Mouse (Mus musculus): ENCODE measurements around the gene Kcnj9. TPM values are rescaled to one million over a fixed set of nuclear protein-coding genes. Genes with fewer than 3 reads are reported as not detected.

Kcnj9 gene
- polyA plus RNA-seq, 1 experiment from 2014 or later, result not detected

DNA sequence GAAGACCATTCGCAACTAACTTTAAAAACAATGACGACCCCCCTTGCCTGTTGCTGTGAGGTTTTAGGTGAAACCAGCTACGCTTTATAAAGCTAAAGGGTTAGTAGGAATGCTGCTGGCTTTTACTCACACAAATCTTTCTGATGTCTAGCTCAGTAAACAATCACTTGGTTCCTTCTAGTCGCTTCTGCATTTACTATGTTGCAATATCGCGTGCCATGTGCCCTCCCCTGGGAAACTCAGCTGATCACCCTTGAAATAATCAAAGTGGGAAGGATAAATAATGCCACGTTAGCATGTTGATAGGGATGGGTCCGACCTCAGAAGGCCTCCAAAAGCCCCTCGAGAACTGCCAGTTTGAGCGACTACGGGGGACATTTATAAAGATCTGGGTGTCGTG lies 18.3 kb upstream of the Kcnj9 start:
- Histone ChIP-seq H3K4me3 (no peak overlapping the region), H3K4me1 (peaks cover 16% of the 10 kb centered on the region), H3K27me3 (ENCODE audit: insufficient read depth, poor library complexity, severe bottlenecking) (peaks cover 78% of the 10 kb centered on the region), H3K27ac (no peak overlapping the region), H3K36me3 (no peaks in the 10 kb centered on the region), H3K9me3 (no peaks in the 10 kb centered on the region)
- 84% methylated on average over 12 of the region's 12 CpGs for WGBS
- DNase-seq (ENCODE audit: low spot score), result no peak

DNA sequence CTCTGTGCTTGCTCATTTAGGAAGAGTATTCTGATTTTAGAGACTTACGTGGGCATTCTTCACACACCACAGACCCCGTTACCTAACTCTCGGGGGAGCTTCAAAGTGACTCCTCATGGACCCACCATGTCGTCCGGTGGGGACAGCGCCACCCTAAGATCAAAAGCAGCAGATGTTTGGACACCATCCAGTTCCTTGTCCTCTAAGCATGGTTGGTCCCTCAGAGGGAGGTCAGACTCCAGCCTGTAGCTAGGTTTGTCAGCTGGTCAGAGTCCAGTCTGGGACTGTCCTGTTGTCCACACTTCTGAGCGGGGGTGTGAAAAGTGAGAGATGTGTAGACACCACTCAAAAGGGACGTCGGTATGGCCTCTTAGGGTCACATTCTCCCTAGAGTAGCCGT lies 17.6 kb upstream of the Kcnj9 start:
- peaks cover 16% of the 10 kb centered on the region for H3K4me1 ChIP-seq
- H3K4me3 ChIP-seq, result no peak overlapping the region
- no peaks in the 10 kb centered on the region for H3K36me3 ChIP-seq
- H3K27ac ChIP-seq, result no peak overlapping the region
- 73% methylated on average over 10 of the region's 10 CpGs for whole genome bisulfite sequencing
- DNase-seq (ENCODE audit: low spot score), result no peak
- peaks cover 79% of the 10 kb centered on the region for H3K27me3 ChIP-seq (ENCODE audit: insufficient read depth, poor library complexity, severe bottlenecking)
- no peaks in the 10 kb centered on the region for H3K9me3 ChIP-seq

GRCm38 (mm10) chr1:172344820-172345219 lies 15.7 kb upstream of the Kcnj9 start:
- DNase-seq (ENCODE audit: low spot score), result no peak
- peaks cover 79% of the 10 kb centered on the region for H3K27me3 ChIP-seq (ENCODE audit: insufficient read depth, poor library complexity, severe bottlenecking)

DNA sequence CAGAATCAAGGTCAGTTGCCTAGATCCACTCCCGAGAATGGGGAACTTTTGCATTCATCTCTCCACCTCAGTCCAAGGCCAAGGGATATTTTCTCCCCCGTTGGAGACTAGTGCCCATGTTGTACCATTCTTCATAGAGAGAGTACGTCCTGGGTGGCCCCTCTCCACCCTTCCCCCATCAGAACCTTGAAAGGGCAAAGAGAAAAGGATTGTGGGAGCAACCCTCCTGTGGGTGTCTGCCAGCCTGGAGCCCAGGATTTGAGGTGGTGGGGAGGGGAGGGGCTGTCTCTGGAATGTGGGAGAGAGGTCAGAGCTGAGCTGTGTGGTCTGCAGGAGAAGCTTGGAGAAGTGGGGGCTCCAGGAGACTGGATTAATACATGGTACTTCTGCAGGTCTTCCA lies 14.8 kb upstream of the Kcnj9 start:
- H3K9me3 ChIP-seq, result no peaks in the 10 kb centered on the region
- H3K27me3 ChIP-seq (ENCODE audit: insufficient read depth, poor library complexity, severe bottlenecking), result peaks cover 79% of the 10 kb centered on the region
- H3K36me3 ChIP-seq, result no peaks in the 10 kb centered on the region
- DNase-seq (ENCODE audit: low spot score), result no peak
- WGBS, result 48% methylated on average over 3 of the region's 3 CpGs
- H3K4me3 ChIP-seq, result no peak overlapping the region
- no peak overlapping the region for H3K27ac ChIP-seq
- H3K4me1 ChIP-seq, result peaks cover 14% of the 10 kb centered on the region

More at GRCm38 (mm10) chr1:172344820-172345219, 15.7 kb upstream of the Kcnj9 start:
- no peaks in the 10 kb centered on the region for H3K9me3 ChIP-seq
- WGBS, result 77% methylated on average over 7 of the region's 7 CpGs
- no peak overlapping the region for H3K27ac ChIP-seq
- peaks cover 17% of the 10 kb centered on the region for H3K4me1 ChIP-seq
- H3K4me3 ChIP-seq, result no peak overlapping the region
- H3K36me3 ChIP-seq, result no peaks in the 10 kb centered on the region

DNA sequence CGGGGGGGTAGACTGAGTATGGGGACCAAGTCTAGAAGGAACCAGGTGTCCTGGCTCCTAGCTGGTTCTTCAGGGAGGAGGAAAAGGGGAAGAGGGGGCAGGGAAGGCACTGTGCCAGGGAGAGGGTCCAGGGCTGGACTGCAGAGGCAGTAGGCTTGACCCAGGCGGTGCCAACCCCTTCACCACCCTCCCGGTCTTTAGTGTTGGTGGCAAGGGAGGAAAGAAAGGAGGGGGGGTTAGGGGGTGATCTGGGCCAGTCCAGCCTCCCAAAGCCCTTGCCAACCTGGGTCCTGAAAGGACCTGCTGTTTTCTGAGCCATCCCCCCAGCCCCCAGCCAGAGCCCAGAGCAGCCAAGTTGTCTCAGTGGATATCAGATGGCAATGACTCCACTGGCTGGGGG lies 13.6 kb upstream of the Kcnj9 start:
- Histone ChIP-seq H3K4me1 (peaks cover 14% of the 10 kb centered on the region), H3K27me3 (ENCODE audit: insufficient read depth, poor library complexity, severe bottlenecking) (peaks cover 81% of the 10 kb centered on the region), H3K27ac (no peak overlapping the region), H3K4me3 (no peak overlapping the region), H3K36me3 (no peaks in the 10 kb centered on the region), H3K9me3 (no peaks in the 10 kb centered on the region)
- 92% methylated on average over 3 of the region's 3 CpGs for WGBS
- no peak for DNase-seq (ENCODE audit: low spot score)

- Histone ChIP-seq H3K27ac (0 out of 2 replicates have a peak overlapping the region, but pooled peaks have one; percentile 36), H3K4me1 (peaks cover 14% of the 10 kb centered on the region), H3K36me3 (no peaks in the 10 kb centered on the region), H3K9me3 (no peaks in the 10 kb centered on the region), H3K27me3 (ENCODE audit: insufficient read depth, poor library complexity, severe bottlenecking) (peaks cover 77% of the 10 kb centered on the region), H3K4me3 (peak overlapping the region; percentile 63)
- WGBS, result 10% methylated on average over 10 of the region's 10 CpGs
- DNase-seq (ENCODE audit: low spot score), result no peak
Observed at GRCm38 (mm10) chr1:172341386-172341785, 12.3 kb upstream of the Kcnj9 start.

- no peaks in the 10 kb centered on the region for H3K36me3 ChIP-seq
- peaks cover 14% of the 10 kb centered on the region for H3K4me1 ChIP-seq
- H3K27ac ChIP-seq, result peak within 1 kb of the TSS; percentile 36; the same call in 1 of the 2 replicates
- no peaks in the 10 kb centered on the region for H3K9me3 ChIP-seq
- H3K27me3 ChIP-seq (ENCODE audit: insufficient read depth, poor library complexity, severe bottlenecking), result peaks cover 78% of the 10 kb centered on the region
- DNase-seq (ENCODE audit: low spot score), result peak; percentile 92
- WGBS, result 3% methylated on average over 38 of the region's 38 CpGs
- peak within 1 kb of the TSS; percentile 63 for H3K4me3 ChIP-seq
Observed at GRCm38 (mm10) chr1:172340729-172341321, 11.7 kb upstream of the Kcnj9 start, which contains the start of gene Kcnj10. Gene Kcnj10, plus strand, starts transcription at chr1:172341210.

GRCm38 (mm10) chr1:172337411-172338185 lies 8.5 kb upstream of the Kcnj9 start:
- no peak overlapping the region for H3K27ac ChIP-seq
- no peak overlapping the region for H3K4me3 ChIP-seq
- 40% methylated on average over 2 of the region's 2 CpGs for WGBS
- no peaks in the 10 kb centered on the region for H3K36me3 ChIP-seq
- H3K27me3 ChIP-seq (ENCODE audit: insufficient read depth, poor library complexity, severe bottlenecking), result peaks cover 86% of the 10 kb centered on the region
- DNase-seq (ENCODE audit: low spot score), result no peak
- H3K9me3 ChIP-seq, result no peaks in the 10 kb centered on the region
- H3K4me1 ChIP-seq, result peaks cover 12% of the 10 kb centered on the region

GRCm38 (mm10) chr1:172335804-172336203 lies 6.7 kb upstream of the Kcnj9 start:
- Histone ChIP-seq H3K27ac (no peak overlapping the region), H3K27me3 (ENCODE audit: insufficient read depth, poor library complexity, severe bottlenecking) (peaks cover 82% of the 10 kb centered on the region), H3K4me1 (peaks cover 5% of the 10 kb centered on the region), H3K4me3 (no peak overlapping the region), H3K36me3 (no peaks in the 10 kb centered on the region), H3K9me3 (no peaks in the 10 kb centered on the region)
- 69% methylated on average over 15 of the region's 15 CpGs for WGBS
- no peak for DNase-seq (ENCODE audit: low spot score)

GRCm38 (mm10) chr1:172333512-172333911 lies 4.4 kb upstream of the Kcnj9 start:
- Histone ChIP-seq H3K27me3 (ENCODE audit: insufficient read depth, poor library complexity, severe bottlenecking) (peaks cover 82% of the 10 kb centered on the region), H3K36me3 (no peaks in the 10 kb centered on the region), H3K27ac (no peak overlapping the region), H3K4me1 (peaks cover 5% of the 10 kb centered on the region), H3K4me3 (no peak overlapping the region), H3K9me3 (no peaks in the 10 kb centered on the region)
- DNase-seq (ENCODE audit: low spot score), result no peak
- 11% methylated on average over 3 of the region's 3 CpGs for WGBS

DNA sequence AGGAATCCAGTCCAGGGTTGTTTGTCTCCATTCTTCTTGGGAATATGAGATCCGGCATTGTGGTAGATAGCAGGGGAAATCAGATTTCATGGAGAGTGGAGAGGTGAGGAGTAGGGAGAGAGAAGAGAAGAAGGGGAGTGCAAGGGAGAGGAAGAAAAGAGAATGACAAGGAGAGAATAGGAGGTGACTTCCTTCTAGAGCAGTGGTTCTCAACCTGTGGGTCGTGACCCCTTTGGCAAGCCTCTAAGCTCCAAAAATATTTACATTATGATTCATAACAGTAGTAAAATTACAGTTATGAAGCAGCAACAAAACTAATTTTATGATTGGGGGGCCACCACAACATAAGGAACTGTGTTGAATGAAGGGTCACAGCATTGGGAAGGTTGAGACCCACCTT lies 3.8 kb upstream of the Kcnj9 start:
- Histone ChIP-seq H3K4me1 (peaks cover 5% of the 10 kb centered on the region), H3K4me3 (no peak overlapping the region), H3K9me3 (no peaks in the 10 kb centered on the region), H3K36me3 (no peaks in the 10 kb centered on the region), H3K27ac (no peak overlapping the region), H3K27me3 (ENCODE audit: insufficient read depth, poor library complexity, severe bottlenecking) (peaks cover 82% of the 10 kb centered on the region)
- WGBS, result 77% methylated on average over 2 of the region's 2 CpGs
- DNase-seq (ENCODE audit: low spot score), result no peak

DNA sequence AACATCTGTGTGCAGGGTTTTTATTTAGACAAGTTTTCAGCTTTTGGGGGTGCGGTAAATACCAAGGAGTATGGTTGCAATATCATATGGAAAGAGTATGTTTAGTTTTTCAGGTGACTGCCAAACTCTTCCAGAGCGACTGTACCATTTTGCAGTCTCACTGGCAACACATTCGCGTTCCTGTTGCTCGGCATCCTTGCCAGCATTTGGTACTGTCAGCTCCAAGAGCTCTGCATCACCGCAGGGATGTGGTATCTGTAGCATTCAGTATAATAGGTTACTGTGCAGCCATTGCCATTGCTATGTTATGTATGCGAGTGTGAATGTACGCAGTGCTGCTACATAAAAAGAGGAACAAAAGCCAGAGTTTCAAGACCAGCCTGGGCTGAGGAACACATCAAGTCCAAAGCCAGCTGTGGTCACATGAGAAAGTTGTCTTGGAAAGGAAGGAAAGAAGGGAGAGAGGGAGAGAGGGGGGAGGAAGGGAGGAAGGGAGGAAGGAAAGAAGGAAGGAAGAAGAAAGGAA lies 2.4 kb upstream of the Kcnj9 start:
- no peak overlapping the region for H3K27ac ChIP-seq
- H3K9me3 ChIP-seq, result no peaks in the 10 kb centered on the region
- H3K27me3 ChIP-seq (ENCODE audit: insufficient read depth, poor library complexity, severe bottlenecking), result peaks cover 93% of the 10 kb centered on the region
- H3K4me1 ChIP-seq, result peaks cover 6% of the 10 kb centered on the region
- WGBS, result 70% methylated on average over 8 of the region's 8 CpGs
- DNase-seq (ENCODE audit: low spot score), result no peak
- no peaks in the 10 kb centered on the region for H3K36me3 ChIP-seq
- no peak overlapping the region for H3K4me3 ChIP-seq

GRCm38 (mm10) chr1:172329616-172330015 lies 498 bp upstream of the Kcnj9 start:
- Histone ChIP-seq H3K4me1 (peaks cover 17% of the 10 kb centered on the region), H3K4me3 (no peak overlapping the region), H3K27ac (no peak overlapping the region), H3K27me3 (ENCODE audit: insufficient read depth, poor library complexity, severe bottlenecking) (peaks cover 95% of the 10 kb centered on the region), H3K9me3 (no peaks in the 10 kb centered on the region), H3K36me3 (no peaks in the 10 kb centered on the region)
- no peak for DNase-seq (ENCODE audit: low spot score)
- WGBS, result 73% methylated on average over 6 of the region's 6 CpGs

All from heart, embryonic 10.5 days (tissue).